Mouse (Mus musculus): Measurements from ENCODE around the gene Ola1. TPM values are rescaled to one million over a fixed set of nuclear protein-coding genes. Genes with fewer than 3 reads are reported as not detected.

The Ola1 gene
- total and polyA plus RNA-seq, 3 experiments: 114 to 182 (median 175) TPM

DNA sequence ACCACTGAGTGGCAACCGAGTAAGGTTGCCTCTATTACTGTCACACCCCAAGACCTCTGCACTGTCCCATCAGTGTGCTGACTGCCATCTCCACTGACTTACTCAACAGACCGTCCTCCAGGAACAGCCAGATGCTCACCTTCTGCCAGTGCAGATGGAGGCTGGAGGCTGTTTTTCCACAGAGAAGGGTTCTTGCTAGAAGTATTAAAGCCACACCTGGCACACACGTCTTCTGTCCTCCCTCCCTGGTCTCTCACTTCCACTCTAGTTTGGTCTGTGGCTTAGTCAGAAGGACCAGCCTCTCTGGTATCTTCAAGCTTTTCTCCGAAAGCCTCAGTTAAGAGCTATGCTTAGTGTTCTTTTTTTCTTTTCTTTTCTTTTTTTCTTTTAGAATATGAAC is 168.7 kb downstream of the Ola1 start:
- in situ Hi-C loops (cut with MboI; ENCODE audit: low pct_ligation_motif_present, low pct_unique_long_range_greater_than_20kb, low sequenced_read_pairs): loop anchor here (5.0 to 10.0 kb wide), 2 partner anchors 53 to 315 kb away; no protein-coding TSS in a partner anchor
- dilution Hi-C loops (cut with MboI; ENCODE audit: extremely low pct_ligation_motif_present, extremely low pct_unique_long_range_greater_than_20kb, low sequenced_read_pairs): no loop called here
- TF ChIP-seq BHLHE40 (IDR thresholded peaks at IDR 0.05; ENCODE audit: low read depth, low read length) (no peak), EP300 (IDR thresholded peaks at IDR 0.05; ENCODE audit: low read length) (peak; percentile 58; the same call in 1 of the 2 replicates), POLR2A (IDR thresholded peaks at IDR 0.05; ENCODE audit: low read depth, low read length) (0 out of 2 replicates have a peak, but pooled peaks have one; percentile 24), PAX5 (IDR thresholded peaks at IDR 0.05; ENCODE audit: low read length) (no peak), TCF12 (IDR thresholded peaks at IDR 0.05; ENCODE audit: low read depth, low read length) (peak; percentile 72), MYC (IDR thresholded peaks at IDR 0.05; ENCODE audit: low read depth, low read length) (0 out of 2 replicates have a peak, but pooled peaks have one; percentile 21), MAX (IDR thresholded peaks at IDR 0.05; ENCODE audit: low read length) (no peak), CTCF (conservative IDR thresholded peaks at IDR 0.05 in 1 of 2, IDR thresholded peaks at IDR 0.05 in 1 of 2; ENCODE audit: low read depth in 2 of 2, low read length in 2 of 2) (no peak)

GRCm38 (mm10) chr2:73049001-73049684 is 169.6 kb downstream of the Ola1 start:
- peak; percentile 34; the same call in 1 of the 2 replicates for TF ChIP-seq MYC (IDR thresholded peaks at IDR 0.05; ENCODE audit: low read depth, low read length)
- 0 out of 2 replicates have a peak, but pooled peaks have one; percentile 31 for TF ChIP-seq BHLHE40 (IDR thresholded peaks at IDR 0.05; ENCODE audit: low read depth, low read length)
- no peak for TF ChIP-seq USF2 (conservative IDR thresholded peaks at IDR 0.05; ENCODE audit: low read depth, low read length)
- Histone ChIP-seq H3K27me3 (replicated peaks) (no peaks in the 10 kb centered on the region), H3K9ac (ENCODE audit: insufficient read depth, low read depth) (0 out of 2 replicates have a peak overlapping the region, but pooled peaks have one; percentile 20), H3K4me3 (replicated peaks in 1 of 3; ENCODE audit: low read depth in 2 of 3, low read length in 2 of 3, poor library complexity in 1 of 3) (no peak overlapping the region), H3K4me1 (ENCODE audit: control insufficient read depth in 1 of 2, insufficient read depth in 2 of 2) (peaks cover 3 to 28% of the 10 kb centered on the region in 2 experiments; a peak in 3 of 4 replicates), H3K27ac (ENCODE audit: insufficient read depth, low read depth) (no peak overlapping the region), H3K79me2 (replicated peaks; ENCODE audit: control insufficient read depth, extremely low read depth, insufficient read depth, poor library complexity, severe bottlenecking) (no peaks in the 10 kb centered on the region), H3K36me3 (replicated peaks in 1 of 2; ENCODE audit: control insufficient read depth in 1 of 2, insufficient read depth in 1 of 2, low read length in 1 of 2) (no peaks in the 10 kb centered on the region), H3K4me2 (ENCODE audit: insufficient read depth, low read depth, poor library complexity, severe bottlenecking) (peak overlapping the region; percentile 68), H3K9me3 (replicated peaks; ENCODE audit: low read length) (peaks cover 12% of the 10 kb centered on the region)
- no peak for DNase-seq (ENCODE audit: extremely low read depth)
- in situ Hi-C loops (cut with MboI; ENCODE audit: low pct_ligation_motif_present, low pct_unique_long_range_greater_than_20kb, low sequenced_read_pairs) (no loop called here), dilution Hi-C loops (cut with MboI; ENCODE audit: extremely low pct_ligation_motif_present, extremely low pct_unique_long_range_greater_than_20kb, low sequenced_read_pairs) (no loop called here)

More for the DNA sequence above, 168.7 kb downstream of the Ola1 start:
- Histone ChIP-seq H3K27ac (ENCODE audit: insufficient read depth, low read depth) (peak overlapping the region; percentile 66), H3K36me3 (replicated peaks in 1 of 2; ENCODE audit: control insufficient read depth in 1 of 2, insufficient read depth in 1 of 2, low read length in 1 of 2) (no peaks in the 10 kb centered on the region), H3K79me2 (replicated peaks; ENCODE audit: control insufficient read depth, extremely low read depth, insufficient read depth, poor library complexity, severe bottlenecking) (no peaks in the 10 kb centered on the region), H3K27me3 (replicated peaks) (no peaks in the 10 kb centered on the region), H3K4me2 (ENCODE audit: insufficient read depth, low read depth, poor library complexity, severe bottlenecking) (peak overlapping the region; percentile 68), H3K4me1 (ENCODE audit: control insufficient read depth in 1 of 2, insufficient read depth in 2 of 2) (peaks cover 3 to 33% of the 10 kb centered on the region in 2 experiments; a peak in 3 of 4 replicates), H3K4me3 (replicated peaks in 1 of 3; ENCODE audit: low read depth in 2 of 3, low read length in 2 of 3, poor library complexity in 1 of 3) (peak overlapping the region in 1 of 3 experiments; percentile 8), H3K9ac (ENCODE audit: insufficient read depth, low read depth) (peak overlapping the region; percentile 20), H3K9me3 (replicated peaks; ENCODE audit: low read length) (peaks cover 17% of the 10 kb centered on the region)
- peak; percentile 50 for DNase-seq (ENCODE audit: extremely low read depth)

DNA sequence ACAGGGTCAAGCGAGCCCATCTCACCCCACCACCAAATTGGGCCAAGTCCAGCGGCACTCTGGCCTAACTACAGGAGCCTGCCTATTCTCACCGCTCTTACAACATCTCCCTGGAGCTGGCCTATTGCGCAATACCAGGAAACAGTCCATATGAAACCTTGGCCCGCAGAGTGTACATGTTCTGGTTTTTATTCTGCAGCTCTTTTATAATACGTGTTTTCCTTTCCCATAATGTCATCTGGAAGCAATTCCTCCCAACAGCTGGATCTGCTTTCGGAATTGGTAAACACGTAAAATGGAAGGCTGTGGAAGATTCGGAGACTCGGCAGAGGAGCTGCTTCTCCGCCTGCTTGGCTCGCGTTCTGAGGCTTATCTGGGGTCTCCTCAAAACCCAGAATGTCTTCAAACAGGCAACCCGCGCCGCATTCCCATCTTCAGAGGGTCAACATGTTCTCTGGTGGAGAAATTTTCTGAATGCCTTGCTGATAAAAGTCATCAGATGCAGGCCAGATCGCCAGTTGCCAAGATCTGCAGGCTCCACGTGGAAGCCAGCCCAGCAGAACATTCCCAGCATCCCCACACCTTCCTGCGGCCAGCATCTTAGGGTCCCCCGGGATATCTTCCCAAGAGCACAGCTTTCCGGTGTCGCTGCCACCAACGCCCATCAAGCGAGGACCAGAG is 171.5 kb downstream of the Ola1 start:
- Histone ChIP-seq H3K4me1 (ENCODE audit: control insufficient read depth in 1 of 2, insufficient read depth in 2 of 2) (peaks cover 2 to 24% of the 10 kb centered on the region in 2 experiments), H3K9ac (ENCODE audit: insufficient read depth, low read depth) (no peak overlapping the region), H3K9me3 (replicated peaks; ENCODE audit: low read length) (peaks cover 1% of the 10 kb centered on the region), H3K79me2 (replicated peaks; ENCODE audit: control insufficient read depth, extremely low read depth, insufficient read depth, poor library complexity, severe bottlenecking) (no peaks in the 10 kb centered on the region), H3K27me3 (replicated peaks) (no peaks in the 10 kb centered on the region), H3K4me2 (ENCODE audit: insufficient read depth, low read depth, poor library complexity, severe bottlenecking) (no peak overlapping the region), H3K4me3 (replicated peaks in 1 of 3; ENCODE audit: low read depth in 2 of 3, low read length in 2 of 3, poor library complexity in 1 of 3) (no peak overlapping the region), H3K36me3 (replicated peaks in 1 of 2; ENCODE audit: control insufficient read depth in 1 of 2, insufficient read depth in 1 of 2, low read length in 1 of 2) (no peaks in the 10 kb centered on the region), H3K27ac (ENCODE audit: insufficient read depth, low read depth) (no peak overlapping the region)
- TF ChIP-seq ZC3H11A (IDR thresholded peaks at IDR 0.05; ENCODE audit: low read depth, low read length) (no peak), MEF2A (IDR thresholded peaks at IDR 0.05; ENCODE audit: borderline replicate concordance, low read depth, low read length) (no peak), MAX (IDR thresholded peaks at IDR 0.05; ENCODE audit: low read length) (no peak), POLR2AphosphoS2 (IDR thresholded peaks at IDR 0.05; ENCODE audit: low read depth, low read length) (no peak), NRF1 (IDR thresholded peaks at IDR 0.05; ENCODE audit: low read depth, low read length) (no peak)
- dilution Hi-C loops (cut with MboI; ENCODE audit: extremely low pct_ligation_motif_present, extremely low pct_unique_long_range_greater_than_20kb, low sequenced_read_pairs): no loop called here
- DNase-seq (ENCODE audit: extremely low read depth): no peak
- in situ Hi-C loops (cut with MboI; ENCODE audit: low pct_ligation_motif_present, low pct_unique_long_range_greater_than_20kb, low sequenced_read_pairs): no loop called here

Measured in CH12.LX (cell line).